Comparison of ENCODE assay signal across 10 mouse cellular contexts in genomic region chr11:104310226-104310887, GRCm38 (mm10).
DNase-seq lines count a peak whose midpoint lies in the region; ATAC-seq and TF ChIP-seq lines count a peak whose summit lies in the region.
"Had no signal": no experiment of that assay in that cellular context is flagged by ENCODE, and none has a peak within 500 bp of the region (broad histone marks: within the 10 kb centered on the region; RNA-seq: fewer than 3 reads in every experiment).

No protein-coding gene starts in this region.

- no peaks in the 10 kb centered on the region for H3K9me3 ChIP-seq in lung, embryonic 15.5 days
- H3K9me3 ChIP-seq in embryonic facial prominence, embryonic 14.5 days (ENCODE audit: control insufficient read depth, low read length), result no peaks in the 10 kb centered on the region
- no peaks in the 10 kb centered on the region for H3K9me3 ChIP-seq in limb, embryonic 13.5 days
- no peaks in the 10 kb centered on the region for H3K9me3 ChIP-seq in stomach, embryonic 14.5 days (ENCODE audit: control insufficient read depth, low read depth, low read length)

- no peak for TF ChIP-seq POLR2A in lung, adult 2 months (IDR thresholded peaks at IDR 0.05; ENCODE audit: borderline replicate concordance, extremely low read depth, low read depth, low read length)

- TF ChIP-seq CTCF in lung, adult 2 months (IDR thresholded peaks at IDR 0.05; ENCODE audit: insufficient read depth, low read length), result no peak

- H3K9ac ChIP-seq in lung, embryonic 15.5 days, result no peak overlapping the region
- H3K9ac ChIP-seq in embryonic facial prominence, embryonic 14.5 days (ENCODE audit: low read depth, low read length), result peak overlapping the region; percentile 30; the same call in 1 of the 2 replicates
- H3K9ac ChIP-seq in limb, embryonic 13.5 days, result peak overlapping the region; percentile 31
- H3K9ac ChIP-seq in stomach, embryonic 14.5 days (replicated peaks; ENCODE audit: low read depth, low read length), result no peak overlapping the region

- ATAC-seq in lung, embryonic 15.5 days (ENCODE audit: borderline replicate concordance, extremely low read depth, low FRiP score, low TSS enrichment), result peak; percentile 58; the same call in 1 of the 2 replicates
- no peak for ATAC-seq in embryonic facial prominence, embryonic 14.5 days (ENCODE audit: low read depth)
- ATAC-seq in limb, embryonic 13.5 days (ENCODE audit: low FRiP score, low read depth), result no peak
- ATAC-seq in stomach, embryonic 14.5 days (ENCODE audit: insufficient number of reproducible peaks, insufficient read depth, low FRiP score, low read depth), result 0 out of 2 replicates have a peak, but pooled peaks have one; percentile 67
- ATAC-seq in cerebellum, adult (ENCODE audit: insufficient number of reproducible peaks, low FRiP score, low TSS enrichment), result no peak

- peak overlapping the region; percentile 25 for H3K4me3 ChIP-seq in lung, embryonic 15.5 days
- H3K4me3 ChIP-seq in lung, adult 2 months (replicated peaks; ENCODE audit: extremely low read depth, low read depth, low read length), result no peak overlapping the region
- H3K4me3 ChIP-seq in embryonic facial prominence, embryonic 14.5 days (ENCODE audit: low read depth, low read length), result no peak overlapping the region
- peak overlapping the region; percentile 14 for H3K4me3 ChIP-seq in limb, embryonic 13.5 days
- peak overlapping the region; percentile 11; the same call in 1 of the 2 replicates for H3K4me3 ChIP-seq in stomach, embryonic 14.5 days (ENCODE audit: low read depth, low read length)
- H3K4me3 ChIP-seq: myocyte had no signal

- H3K4me1 ChIP-seq in lung, embryonic 15.5 days, result 0 out of 2 replicates have a peak, but pooled peaks cover 6% of the 10 kb centered on the region
- no peaks in the 10 kb centered on the region for H3K4me1 ChIP-seq in lung, adult 2 months (ENCODE audit: control insufficient read depth, insufficient read depth, low read length)
- no peaks in the 10 kb centered on the region for H3K4me1 ChIP-seq in embryonic facial prominence, embryonic 14.5 days (ENCODE audit: control insufficient read depth, insufficient read depth, low read length)
- H3K4me1 ChIP-seq in limb, embryonic 13.5 days, result 0 out of 2 replicates have a peak, but pooled peaks cover 9% of the 10 kb centered on the region
- H3K4me1 ChIP-seq in stomach, embryonic 14.5 days (ENCODE audit: control insufficient read depth, insufficient read depth, low read length), result no peaks in the 10 kb centered on the region

- H3K4me2 ChIP-seq in lung, embryonic 15.5 days, result peak overlapping the region; percentile 51
- no peak overlapping the region for H3K4me2 ChIP-seq in embryonic facial prominence, embryonic 14.5 days (ENCODE audit: low read depth, low read length)
- peak overlapping the region; percentile 42 for H3K4me2 ChIP-seq in limb, embryonic 13.5 days (replicated peaks)
- H3K4me2 ChIP-seq in stomach, embryonic 14.5 days (replicated peaks; ENCODE audit: low read depth, low read length), result peak overlapping the region; percentile 27

- no peak for DNase-seq in lung, adult 2 months
- peak; percentile 38 for DNase-seq in embryonic facial prominence, embryonic 14.5 days (ENCODE audit: low spot score)
- DNase-seq in left cerebral cortex, adult 11 months (ENCODE audit: low spot score), result no peak
- DNase-seq: embryo, embryonic 11 days; layer of hippocampus, adult 9-11 months had no signal

- H3K27me3 ChIP-seq in lung, embryonic 15.5 days, result peaks cover 18% of the 10 kb centered on the region; the same call in 1 of the 2 replicates
- peaks cover 8% of the 10 kb centered on the region; the same call in 1 of the 2 replicates for H3K27me3 ChIP-seq in embryonic facial prominence, embryonic 14.5 days (replicated peaks; ENCODE audit: control insufficient read depth, insufficient read depth, low read length)
- H3K27me3 ChIP-seq in limb, embryonic 13.5 days, result peaks cover 35% of the 10 kb centered on the region
- no peaks in the 10 kb centered on the region; the same call in 1 of the 2 replicates for H3K27me3 ChIP-seq in stomach, embryonic 14.5 days (ENCODE audit: control insufficient read depth, insufficient read depth, low read length)

- H3K27ac ChIP-seq in lung, embryonic 15.5 days, result no peak overlapping the region
- no peak overlapping the region for H3K27ac ChIP-seq in embryonic facial prominence, embryonic 14.5 days (replicated peaks; ENCODE audit: low read depth, low read length)
- no peak overlapping the region for H3K27ac ChIP-seq in limb, embryonic 13.5 days
- H3K27ac ChIP-seq in stomach, embryonic 14.5 days (ENCODE audit: low read length), result no peak overlapping the region

- WGBS in lung, embryonic 15.5 days, result 10% methylated on average over 22 of the region's 23 CpGs
- 33% methylated on average over 23 of the region's 23 CpGs for WGBS in lung, adult 2 months
- 18% methylated on average over 20 of the region's 23 CpGs for WGBS in embryonic facial prominence, embryonic 14.5 days
- 11% methylated on average over 23 of the region's 23 CpGs for WGBS in limb, embryonic 13.5 days
- 13% methylated on average over 23 of the region's 23 CpGs for WGBS in stomach, embryonic 14.5 days

- no peaks in the 10 kb centered on the region for H3K36me3 ChIP-seq in lung, embryonic 15.5 days
- H3K36me3 ChIP-seq in embryonic facial prominence, embryonic 14.5 days (ENCODE audit: control insufficient read depth, insufficient read depth, low read length), result no peaks in the 10 kb centered on the region
- no peaks in the 10 kb centered on the region for H3K36me3 ChIP-seq in limb, embryonic 13.5 days
- no peaks in the 10 kb centered on the region for H3K36me3 ChIP-seq in stomach, embryonic 14.5 days (ENCODE audit: control insufficient read depth, insufficient read depth, low read length)

Comparison
In these comparisons a context has a peak if more than half of its experiments do, and no peak if none do; other contexts are left out.
1. H3K4me3 ChIP-seq: peak in lung, embryonic 15.5 days (single experiment), limb, embryonic 13.5 days (single experiment) and stomach, embryonic 14.5 days (single experiment); none in lung, adult 2 months (single experiment) and embryonic facial prominence, embryonic 14.5 days (single experiment).
2. ATAC-seq: peak in lung, embryonic 15.5 days (single experiment) and stomach, embryonic 14.5 days (single experiment); none in embryonic facial prominence, embryonic 14.5 days (single experiment), limb, embryonic 13.5 days (single experiment) and cerebellum, adult (single experiment).
3. H3K9ac ChIP-seq: peak in embryonic facial prominence, embryonic 14.5 days (single experiment) and limb, embryonic 13.5 days (single experiment); none in lung, embryonic 15.5 days (single experiment) and stomach, embryonic 14.5 days (single experiment).